Mouse (Mus musculus): ENCODE results near the gene Zfp874b.

DNA sequence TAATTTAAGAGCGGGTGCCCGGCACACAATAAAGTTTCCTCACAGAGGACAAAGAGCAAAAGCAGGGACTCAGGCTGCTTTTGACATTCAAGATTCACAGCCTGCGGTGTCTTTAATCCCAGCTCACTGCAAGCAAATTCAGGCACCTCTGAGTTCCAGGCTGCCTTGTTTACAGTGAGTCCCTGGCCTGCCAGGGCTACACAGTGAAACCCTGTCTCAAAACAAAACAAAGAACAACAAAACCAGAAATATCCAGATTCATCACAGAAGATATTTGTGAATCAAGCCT, 32.1 kb downstream of the Zfp874b start:
- no peak for TF ChIP-seq CTCF (IDR thresholded peaks at IDR 0.05; ENCODE audit: low read depth)
- no peak for TF ChIP-seq EP300 (IDR thresholded peaks at IDR 0.05; ENCODE audit: low read depth)
